ENCODE assay signal across 9 mouse cellular contexts in the genomic region with DNA sequence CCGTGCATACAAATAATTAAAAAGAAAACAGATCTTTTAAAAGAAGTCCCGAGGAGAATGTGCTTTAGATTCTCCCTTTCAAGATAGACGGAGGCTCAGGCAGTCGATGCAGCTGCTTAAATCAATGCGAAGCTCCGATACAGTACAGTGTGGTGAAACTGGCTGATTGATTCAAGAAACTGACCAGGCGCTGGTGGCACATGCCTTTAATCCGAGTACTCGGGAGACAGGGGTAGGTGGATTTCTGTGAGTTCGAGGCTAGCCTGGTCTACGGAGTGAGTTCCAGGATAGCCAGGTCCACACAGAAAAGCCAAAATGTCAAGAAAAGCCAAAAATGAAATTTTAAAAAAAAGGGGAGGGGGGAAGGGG. TPM values are rescaled to one million over a fixed set of nuclear protein-coding genes. Genes with fewer than 3 reads are reported as not detected.
DNase-seq lines count a peak whose midpoint lies in the region; ATAC-seq lines count a peak whose summit lies in the region.
"Had no signal": no experiment of that assay in that cellular context is flagged by ENCODE, and none has a peak within 500 bp of the region (broad histone marks: within the 10 kb centered on the region; RNA-seq: fewer than 3 reads in every experiment).

No protein-coding gene starts in this region.

- H3K9ac ChIP-seq in neural tube, embryonic 11.5 days (ENCODE audit: low read length), result peak overlapping the region; percentile 37; the same call in 1 of the 2 replicates
- H3K9ac ChIP-seq in hindbrain, embryonic 11.5 days (ENCODE audit: low read depth, low read length), result peak overlapping the region; percentile 29; the same call in 1 of the 2 replicates

- no peaks in the 10 kb centered on the region for H3K27me3 ChIP-seq in neural tube, embryonic 11.5 days (ENCODE audit: control insufficient read depth, insufficient read depth, low read length)
- H3K27me3 ChIP-seq in hindbrain, embryonic 11.5 days (ENCODE audit: control insufficient read depth, insufficient read depth, low read length), result no peaks in the 10 kb centered on the region
- H3K27me3 ChIP-seq in midbrain, embryonic 10.5 days (ENCODE audit: low read depth, poor library complexity, severe bottlenecking), result no peaks in the 10 kb centered on the region

- ATAC-seq in neural tube, embryonic 11.5 days (ENCODE audit: insufficient read depth, low FRiP score, low TSS enrichment), result no peak
- ATAC-seq in hindbrain, embryonic 11.5 days (ENCODE audit: low FRiP score), result no peak

- no peaks in the 10 kb centered on the region for H3K36me3 ChIP-seq in neural tube, embryonic 11.5 days (ENCODE audit: control insufficient read depth, insufficient read depth, low read length)
- no peaks in the 10 kb centered on the region for H3K36me3 ChIP-seq in hindbrain, embryonic 11.5 days (ENCODE audit: control insufficient read depth, insufficient read depth, low read length)
- H3K36me3 ChIP-seq in midbrain, embryonic 10.5 days, result no peaks in the 10 kb centered on the region

- H3K4me3 ChIP-seq in neural tube, embryonic 11.5 days (ENCODE audit: low read depth, low read length), result peak overlapping the region; percentile 37
- H3K4me3 ChIP-seq in hindbrain, embryonic 11.5 days (ENCODE audit: low read depth, low read length), result peak overlapping the region; percentile 35
- peak overlapping the region; percentile 58 for H3K4me3 ChIP-seq in midbrain, embryonic 10.5 days

- peak; percentile 1 for DNase-seq in cerebellum, adult 9-11 months
- DNase-seq in cerebellum, adult 11-12 months, result no peak
- DNase-seq in neural tube, embryonic 11.5 days (ENCODE audit: low spot score), result no peak
- DNase-seq in neural tube, embryonic 10.5 days (ENCODE audit: extremely low spot score, low spot score), result no peak
- no peak for DNase-seq in hindbrain, embryonic 11.5 days (ENCODE audit: low spot score)
- peak; percentile 25 for DNase-seq in midbrain, embryonic 10.5 days (ENCODE audit: low spot score)
- DNase-seq in B cell, adult 2 months, result no peak
- DNase-seq in testis, postnatal 14 days (ENCODE audit: low spot score), result no peak

- 31% methylated on average over 11 of the region's 11 CpGs for WGBS in neural tube, embryonic 11.5 days
- WGBS in hindbrain, embryonic 11.5 days, result 28% methylated on average over 11 of the region's 11 CpGs
- WGBS in midbrain, embryonic 10.5 days, result 31% methylated on average over 11 of the region's 11 CpGs

- peak overlapping the region; percentile 45 for H3K4me2 ChIP-seq in neural tube, embryonic 11.5 days (ENCODE audit: low read depth)
- peak overlapping the region; percentile 40 for H3K4me2 ChIP-seq in hindbrain, embryonic 11.5 days (replicated peaks; ENCODE audit: low read depth, low read length)

- no peak overlapping the region for H3K27ac ChIP-seq in neural tube, embryonic 11.5 days (ENCODE audit: low read depth, low read length)
- H3K27ac ChIP-seq in hindbrain, embryonic 11.5 days (ENCODE audit: low read depth, low read length), result no peak overlapping the region
- H3K27ac ChIP-seq in midbrain, embryonic 10.5 days (replicated peaks), result peak overlapping the region; percentile 82

- no peaks in the 10 kb centered on the region for H3K4me1 ChIP-seq in neural tube, embryonic 11.5 days (ENCODE audit: control insufficient read depth, insufficient read depth, low read length)
- H3K4me1 ChIP-seq in hindbrain, embryonic 11.5 days (replicated peaks; ENCODE audit: control insufficient read depth, insufficient read depth, low read length), result no peaks in the 10 kb centered on the region
- H3K4me1 ChIP-seq in midbrain, embryonic 10.5 days, result no peaks in the 10 kb centered on the region

- no peaks in the 10 kb centered on the region for H3K9me3 ChIP-seq in neural tube, embryonic 11.5 days (ENCODE audit: control insufficient read depth, low read length)
- H3K9me3 ChIP-seq in hindbrain, embryonic 11.5 days (ENCODE audit: control insufficient read depth, low read length), result no peaks in the 10 kb centered on the region
- 0 out of 2 replicates have a peak, but pooled peaks cover 3% of the 10 kb centered on the region for H3K9me3 ChIP-seq in midbrain, embryonic 10.5 days (replicated peaks)

RNA-seq across cellular contexts. Expression of gene Cyp2s1, which starts 31.7 kb away (rescaled TPM):
- polyA plus RNA-seq in neural tube, embryonic 11.5 days (2014; fragmentation: Nextera tagmentation; extraction: Ambion mirVana), result 3.2 and 3.3 TPM in 2 replicates
- 0.69 and 0.95 TPM in 2 replicates for polyA plus RNA-seq in hindbrain, embryonic 11.5 days (2014; fragmentation: Nextera tagmentation; extraction: Ambion mirVana)
- polyA plus RNA-seq in midbrain, embryonic 10.5 days (2016; fragmentation: Nextera tagmentation; extraction: Ambion mirVana), result 0.25 and 0.34 TPM in 2 replicates

RNA-seq across cellular contexts. Expression of gene Cyp2b10, which starts 49.0 kb away (rescaled TPM):
- not detected in 2 replicates for polyA plus RNA-seq in neural tube, embryonic 11.5 days (2014; fragmentation: Nextera tagmentation; extraction: Ambion mirVana)
- not detected in 2 replicates for polyA plus RNA-seq in hindbrain, embryonic 11.5 days (2014; fragmentation: Nextera tagmentation; extraction: Ambion mirVana)
- not detected in 2 replicates for polyA plus RNA-seq in midbrain, embryonic 10.5 days (2016; fragmentation: Nextera tagmentation; extraction: Ambion mirVana)
- polyA plus RNA-seq: C2C12 had no signal

RNA-seq across cellular contexts. Expression of gene Axl, which starts 59.9 kb away (rescaled TPM):
- polyA plus RNA-seq in neural tube, embryonic 11.5 days (2014; fragmentation: Nextera tagmentation; extraction: Ambion mirVana), result 29.9 and 33.7 TPM in 2 replicates
- polyA plus RNA-seq in hindbrain, embryonic 11.5 days (2014; fragmentation: Nextera tagmentation; extraction: Ambion mirVana), result 15.0 and 19.4 TPM in 2 replicates
- polyA plus RNA-seq in midbrain, embryonic 10.5 days (2016; fragmentation: Nextera tagmentation; extraction: Ambion mirVana), result 16.5 and 21.6 TPM in 2 replicates

Comparison
In these comparisons a context has a peak if more than half of its experiments do, and no peak if none do; other contexts are left out.
1. DNase-seq: peak in cerebellum, adult 9-11 months (single experiment) and midbrain, embryonic 10.5 days (single experiment); none in cerebellum, adult 11-12 months (single experiment), neural tube, embryonic 11.5 days (single experiment), neural tube, embryonic 10.5 days (single experiment), hindbrain, embryonic 11.5 days (single experiment), B cell, adult 2 months (0 of 2) and testis, postnatal 14 days (single experiment).
2. Peak in every context shown above with its lines, with median percentiles within 50 percentile points of each other: H3K4me3 ChIP-seq.